Mouse (Mus musculus) limb, embryonic 11.5 days (tissue): ENCODE results near the gene Comt. TPM values are rescaled to one million over a fixed set of nuclear protein-coding genes. Genes with fewer than 3 reads are reported as not detected.

Experiments
- ATAC-seq: fragments of 200-750 bp; cut with Nextera tagmentation; 2 replicates; pipeline ENCODE4 v1.8.0; 2017; ENCODE audit warnings: low read depth; ENCODE audit not compliant: insufficient number of reproducible peaks, low FRiP score, low TSS enrichment
- DNase-seq: peaks from one replicate; pipeline ENCODE4 v3.0.0-alpha.2; 2015; ENCODE audit warnings: low spot score
- H3K27ac ChIP-seq: fragments of 300-500 bp; sonication (generic); replicated peaks from 2 replicates; pipeline ENCODE4 v1.5.1; 2014; ENCODE audit warnings: low read depth, mild to moderate bottlenecking, low read length
- H3K27me3 ChIP-seq: fragments of 300-500 bp; sonication (generic); 2 replicates; pipeline ENCODE4 v1.6.1; 2014; ENCODE audit warnings: mild to moderate bottlenecking, low read length, mixed read lengths; ENCODE audit not compliant: control insufficient read depth, insufficient read depth
- H3K36me3 ChIP-seq: fragments of 300-500 bp; sonication (generic); 2 replicates; pipeline ENCODE4 v1.6.1; 2014; ENCODE audit warnings: mild to moderate bottlenecking, low read length, moderate library complexity, mixed read lengths; ENCODE audit not compliant: control insufficient read depth, insufficient read depth
- H3K4me1 ChIP-seq: fragments of 300-500 bp; sonication (generic); 2 replicates; pipeline ENCODE4 v1.6.1; 2014; ENCODE audit warnings: low read length, mixed read lengths; ENCODE audit not compliant: control insufficient read depth, insufficient read depth
- H3K4me2 ChIP-seq: fragments of 300-500 bp; sonication (generic); 2 replicates; pipeline ENCODE4 v1.6.1; 2014; ENCODE audit warnings: low read depth, mild to moderate bottlenecking, moderate library complexity; ENCODE audit not compliant: severe bottlenecking
- H3K4me3 ChIP-seq: fragments of 300-500 bp; sonication (generic); 2 replicates; pipeline ENCODE4 v1.5.1; 2014; ENCODE audit warnings: low read depth, low read length
- H3K9ac ChIP-seq: fragments of 300-500 bp; sonication (generic); 2 replicates; pipeline ENCODE4 v1.6.1; 2014; ENCODE audit warnings: mild to moderate bottlenecking, low read length
- H3K9me3 ChIP-seq: fragments of 300-500 bp; sonication (generic); 2 replicates; pipeline ENCODE4 v1.6.1; 2016; ENCODE audit warnings: low read length; ENCODE audit not compliant: control insufficient read depth
- WGBS: fragments of 180-500 bp; shearing (Covaris S2); extraction: QIAGEN DNeasy Blood & Tissue Kit; methylation state at CpG from one replicate; pipeline ENCODE4 v1.1.7; 2014; 5-methylcytosine and 5-hydroxymethylcytosine counted together
- polyA plus RNA-seq: library from polyadenylated mRNA; unstranded; fragments of >200 nt; fragmentation: Nextera tagmentation; extraction: Ambion mirVana; gene quantifications from 2 replicates; pipeline ENCODE4 v1.2.1, GENCODE M21; 2014

Gene Comt
- polyA plus RNA-seq, 1 experiment from 2014 or later: 64.2 TPM

- peaks cover 15% of the 10 kb centered on the region for H3K4me1 ChIP-seq
- 30% methylated on average over 11 of the region's 11 CpGs for WGBS
- no peak overlapping the region for H3K4me2 ChIP-seq
- DNase-seq (no peak), ATAC-seq (no peak)
- H3K27me3 ChIP-seq: no peaks in the 10 kb centered on the region
- H3K4me3 ChIP-seq: no peak overlapping the region
- no peaks in the 10 kb centered on the region for H3K9me3 ChIP-seq
- no peak overlapping the region for H3K27ac ChIP-seq
- H3K36me3 ChIP-seq: peaks cover 21% of the 10 kb centered on the region
- no peak overlapping the region for H3K9ac ChIP-seq
These were observed 31.7 kb downstream of the Comt start for GRCm38 (mm10) chr16:18394777-18395619.

- H3K9ac ChIP-seq: no peak overlapping the region
- no peak for ATAC-seq
- no peak overlapping the region for H3K4me2 ChIP-seq
- no peak overlapping the region for H3K4me3 ChIP-seq
- 95% methylated on average over 3 of the region's 3 CpGs for WGBS
- DNase-seq: no peak
- peaks cover 15% of the 10 kb centered on the region for H3K4me1 ChIP-seq
- H3K36me3 ChIP-seq: peaks cover 13% of the 10 kb centered on the region
- no peaks in the 10 kb centered on the region for H3K27me3 ChIP-seq
- H3K9me3 ChIP-seq: no peaks in the 10 kb centered on the region
- no peak overlapping the region for H3K27ac ChIP-seq
These were observed 32.6 kb downstream of the Comt start for GRCm38 (mm10) chr16:18394056-18394455.

- H3K27ac ChIP-seq: no peak overlapping the region
- no peaks in the 10 kb centered on the region for H3K27me3 ChIP-seq
- peaks cover 11% of the 10 kb centered on the region for H3K36me3 ChIP-seq
- ATAC-seq (no peak), DNase-seq (no peak)
- peaks cover 18% of the 10 kb centered on the region for H3K4me1 ChIP-seq
- 55% methylated on average over 5 of the region's 5 CpGs for WGBS
- H3K4me3 ChIP-seq: peak overlapping the region; percentile 84
- peak overlapping the region; percentile 76; the same call in 1 of the 2 replicates for H3K9ac ChIP-seq
- H3K4me2 ChIP-seq: peak overlapping the region; percentile 70
- no peaks in the 10 kb centered on the region for H3K9me3 ChIP-seq
These were observed 33.1 kb downstream of the Comt start for GRCm38 (mm10) chr16:18393595-18393994.

GRCm38 (mm10) chr16:18392469-18393426 lies 33.9 kb downstream of the Comt start:
- H3K4me1 ChIP-seq: peaks cover 23% of the 10 kb centered on the region
- no peaks in the 10 kb centered on the region for H3K9me3 ChIP-seq
- peak overlapping the region; percentile 70 for H3K4me2 ChIP-seq
- no peaks in the 10 kb centered on the region for H3K27me3 ChIP-seq
- peaks cover 5% of the 10 kb centered on the region for H3K36me3 ChIP-seq
- ATAC-seq (peak; percentile 79), DNase-seq (peak; percentile 90)
- H3K27ac ChIP-seq: peak overlapping the region; percentile 68
- WGBS: under 1% methylated on average over 62 of the region's 63 CpGs
- peak overlapping the region; percentile 76 for H3K9ac ChIP-seq
- peak overlapping the region; percentile 84 for H3K4me3 ChIP-seq

- DNase-seq: no peak
- H3K4me1 ChIP-seq: peaks cover 30% of the 10 kb centered on the region
- WGBS: 88% methylated on average over 3 of the region's 3 CpGs
These were observed 34.9 kb downstream of the Comt start for GRCm38 (mm10) chr16:18391728-18392127.

GRCm38 (mm10) chr16:18391127-18391526 lies 35.5 kb downstream of the Comt start:
- Histone ChIP-seq H3K27ac (no peak overlapping the region), H3K4me2 (no peak overlapping the region), H3K4me1 (peaks cover 29% of the 10 kb centered on the region), H3K27me3 (no peaks in the 10 kb centered on the region), H3K9ac (no peak overlapping the region), H3K36me3 (no peaks in the 10 kb centered on the region), H3K4me3 (no peak overlapping the region), H3K9me3 (no peaks in the 10 kb centered on the region)
- ATAC-seq (no peak), DNase-seq (no peak)
- WGBS: 99% methylated on average over 3 of the region's 3 CpGs

More at GRCm38 (mm10) chr16:18391728-18392127, 34.9 kb downstream of the Comt start:
- H3K27me3 ChIP-seq: no peaks in the 10 kb centered on the region
- H3K4me3 ChIP-seq: no peak overlapping the region
- no peak overlapping the region for H3K9ac ChIP-seq
- no peaks in the 10 kb centered on the region for H3K36me3 ChIP-seq
- H3K9me3 ChIP-seq: no peaks in the 10 kb centered on the region
- no peak for ATAC-seq
- H3K4me2 ChIP-seq: no peak overlapping the region
- H3K27ac ChIP-seq: no peak overlapping the region

GRCm38 (mm10) chr16:18390399-18390798 lies 36.3 kb downstream of the Comt start:
- Histone ChIP-seq H3K4me3 (no peak overlapping the region), H3K27ac (no peak overlapping the region), H3K4me2 (no peak overlapping the region), H3K36me3 (no peaks in the 10 kb centered on the region), H3K9ac (no peak overlapping the region), H3K4me1 (peaks cover 27% of the 10 kb centered on the region), H3K27me3 (no peaks in the 10 kb centered on the region), H3K9me3 (no peaks in the 10 kb centered on the region)
- ATAC-seq (no peak), DNase-seq (no peak)
- WGBS: 76% methylated on average over 6 of the region's 6 CpGs
